Mouse (Mus musculus): ENCODE data around the gene Aldh16a1. TPM values are rescaled to one million over a fixed set of nuclear protein-coding genes. Genes with fewer than 3 reads are reported as not detected.
"Not testable (repeated sequence)": the region's sequence is repeated elsewhere in the genome, so short reads cannot be mapped to it uniquely, and the experiment has no call there.

The Aldh16a1 gene
- polyA plus RNA-seq, 2 experiments: 17.9 to 23.1 TPM

DNA sequence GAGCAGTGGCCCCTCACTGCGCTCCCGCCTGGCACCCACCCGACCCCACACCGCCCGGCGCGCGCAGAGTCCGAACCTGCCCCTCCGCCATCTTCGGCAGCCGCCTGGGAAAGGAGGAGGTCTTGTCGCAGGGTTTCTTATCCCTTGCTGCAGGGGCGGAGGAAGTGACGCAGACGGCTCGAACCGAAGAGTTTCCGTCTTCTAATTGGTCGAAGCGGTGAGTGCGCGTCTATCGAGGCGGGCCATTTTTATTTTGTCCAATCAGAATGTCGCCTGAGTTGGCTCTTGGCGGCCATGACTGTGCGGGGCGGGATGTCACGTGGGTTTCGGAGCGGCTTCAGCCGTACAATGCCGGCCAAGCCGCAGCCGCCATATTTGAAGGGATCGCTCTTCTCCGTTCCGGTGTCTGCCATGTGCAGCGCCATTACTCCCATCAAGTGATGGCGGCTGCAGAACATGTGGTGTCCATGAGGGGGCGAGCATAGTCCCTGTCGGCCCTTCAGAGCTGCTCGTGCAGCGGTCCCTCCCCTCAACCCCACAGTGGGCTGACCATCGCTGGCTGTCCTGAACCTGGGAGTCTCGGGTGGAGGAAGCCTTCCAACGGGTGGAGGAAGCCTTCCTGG is 25.6 kb downstream of the Aldh16a1 start, which contains the start of gene Rpl13a:
Gene Rpl13a (minus strand): TSS at position 138 of the 623 bp plus-strand sequence.
- WGBS (ENCODE audit: insufficient replicate concordance): under 1% methylated on average over 48 of the region's 48 CpGs
- Histone ChIP-seq H3K4me2 (ENCODE audit: low read depth) (peak within 1 kb of the TSS; percentile 93), H3K4me1 (replicated peaks; ENCODE audit: control insufficient read depth in 2 of 2, insufficient read depth in 2 of 2, low read length in 1 of 2) (peaks cover 16 to 24% of the 10 kb centered on the region in 2 experiments), H3K36me3 (replicated peaks; ENCODE audit: control insufficient read depth, insufficient read depth, low read depth) (peaks cover 25% of the 10 kb centered on the region), H3K4me3 (ENCODE audit: insufficient read depth in 1 of 2, low read depth in 2 of 2, low read length in 2 of 2) (peak within 1 kb of the TSS; percentile 87 to 91), H3K9ac (replicated peaks) (peak within 1 kb of the TSS; percentile 94), H3K27me3 (ENCODE audit: control insufficient read depth, insufficient read depth, low read length) (no peaks in the 10 kb centered on the region), H3K9me3 (ENCODE audit: control insufficient read depth, low read length) (no peaks in the 10 kb centered on the region), H3K27ac (peak within 1 kb of the TSS; percentile 89)
- peak; percentile 99 for DNase-seq (ENCODE audit: low read depth in 3 of 3, low spot score in 3 of 3)
- ATAC-seq (ENCODE audit: insufficient read depth): peak; percentile 77
- peak; percentile 90 for TF ChIP-seq CTCF (IDR thresholded peaks at IDR 0.05; ENCODE audit: low read depth)
- peak; percentile 4; the same call in 1 of the 2 replicates for TF ChIP-seq EP300 (IDR thresholded peaks at IDR 0.05; ENCODE audit: low read depth)

DNA sequence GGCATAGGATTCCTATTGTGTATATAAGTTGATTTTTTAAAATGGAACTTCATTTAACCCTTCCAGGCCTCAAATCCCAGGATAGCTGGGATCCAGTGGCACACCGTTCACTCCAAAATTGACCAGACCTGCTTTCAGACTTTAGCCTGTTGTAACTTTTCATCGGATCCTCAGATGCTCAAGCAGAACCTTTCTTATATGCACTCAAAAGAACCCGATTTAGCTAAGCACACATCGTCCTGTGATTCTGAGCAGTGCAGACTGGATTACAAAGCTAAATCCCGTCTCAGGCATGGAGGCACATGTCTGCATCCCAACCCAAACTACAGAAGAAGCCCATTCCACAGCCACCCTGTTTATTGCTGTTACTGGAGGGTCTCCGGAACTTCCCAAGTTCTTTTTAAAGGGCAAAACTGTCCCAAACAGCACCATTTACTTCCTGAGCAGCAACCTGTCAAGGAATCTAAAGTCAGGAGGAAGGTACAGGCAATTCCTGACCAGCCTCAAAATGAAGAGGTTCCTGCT is 26.6 kb downstream of the Aldh16a1 start:
- Histone ChIP-seq H3K9ac (replicated peaks) (peak overlapping the region; percentile 94), H3K4me1 (replicated peaks; ENCODE audit: control insufficient read depth in 2 of 2, insufficient read depth in 2 of 2, low read length in 1 of 2) (peaks cover 23 to 28% of the 10 kb centered on the region in 2 experiments), H3K4me3 (ENCODE audit: insufficient read depth in 1 of 2, low read depth in 2 of 2, low read length in 2 of 2) (peak overlapping the region; percentile 87 to 91), H3K36me3 (replicated peaks; ENCODE audit: control insufficient read depth, insufficient read depth, low read depth) (peaks cover 28% of the 10 kb centered on the region), H3K9me3 (ENCODE audit: control insufficient read depth, low read length) (no peaks in the 10 kb centered on the region), H3K4me2 (ENCODE audit: low read depth) (peak overlapping the region; percentile 85), H3K27me3 (ENCODE audit: control insufficient read depth, insufficient read depth, low read length) (no peaks in the 10 kb centered on the region), H3K27ac (peak overlapping the region; percentile 83)
- under 1% methylated on average over 6 of the region's 6 CpGs for WGBS (ENCODE audit: insufficient replicate concordance)
- DNase-seq (ENCODE audit: low read depth in 3 of 3, low spot score in 3 of 3) (no peak), ATAC-seq (ENCODE audit: insufficient read depth) (no peak)
- TF ChIP-seq EP300 (IDR thresholded peaks at IDR 0.05; ENCODE audit: low read depth): no peak
- no peak for TF ChIP-seq CTCF (IDR thresholded peaks at IDR 0.05; ENCODE audit: low read depth)

DNA sequence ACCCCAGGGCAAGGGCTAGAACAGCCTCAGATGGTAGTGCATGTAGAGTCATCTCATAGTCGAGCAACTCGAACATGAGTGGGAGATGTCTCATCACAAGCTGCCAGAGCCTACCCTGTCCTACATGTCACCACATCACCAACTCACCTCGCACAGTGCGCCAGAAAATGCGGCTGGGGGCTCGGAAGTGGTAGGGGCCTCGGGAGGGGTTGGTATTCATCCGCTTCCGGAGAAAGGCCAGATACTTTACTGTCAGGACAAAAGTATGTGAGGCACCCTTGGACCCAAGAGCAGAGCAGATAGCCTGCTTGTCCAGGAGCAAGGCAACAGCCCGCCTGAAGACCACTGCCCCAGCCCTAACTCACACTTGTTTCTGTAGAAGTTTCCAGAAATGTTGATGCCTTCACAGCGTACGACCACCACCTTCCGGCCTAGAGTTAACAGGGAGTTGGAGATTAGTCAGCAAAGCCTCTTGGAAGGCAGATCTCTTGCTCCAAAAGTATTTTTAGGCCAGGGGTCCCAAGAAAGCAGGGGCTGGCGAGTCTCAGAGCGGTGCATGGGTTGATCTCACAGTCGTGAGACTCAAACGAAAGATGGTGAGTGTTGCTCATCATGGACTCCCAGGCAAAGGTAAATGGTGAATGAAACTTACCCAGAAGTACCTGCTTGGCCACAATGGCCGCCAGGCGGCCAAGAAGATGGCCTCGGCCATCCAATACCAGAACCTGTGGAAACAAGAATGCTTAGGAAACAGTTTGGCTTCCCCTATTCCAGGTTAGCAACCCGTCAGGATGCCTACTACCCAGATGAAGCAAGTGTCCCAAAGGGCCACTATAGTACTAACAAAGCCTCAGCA is 27.3 kb downstream of the Aldh16a1 start:
- Histone ChIP-seq H3K9ac (replicated peaks) (peak overlapping the region; percentile 94), H3K36me3 (replicated peaks; ENCODE audit: control insufficient read depth, insufficient read depth, low read depth) (peaks cover 35% of the 10 kb centered on the region), H3K4me1 (replicated peaks; ENCODE audit: control insufficient read depth in 2 of 2, insufficient read depth in 2 of 2, low read length in 1 of 2) (peaks cover 23 to 31% of the 10 kb centered on the region in 2 experiments), H3K4me3 (ENCODE audit: insufficient read depth in 1 of 2, low read depth in 2 of 2, low read length in 2 of 2) (peak overlapping the region; percentile 87 to 91), H3K9me3 (ENCODE audit: control insufficient read depth, low read length) (no peaks in the 10 kb centered on the region), H3K27me3 (ENCODE audit: control insufficient read depth, insufficient read depth, low read length) (no peaks in the 10 kb centered on the region), H3K27ac (peak overlapping the region; percentile 83), H3K4me2 (ENCODE audit: low read depth) (peak overlapping the region; percentile 85)
- no peak for TF ChIP-seq EP300 (IDR thresholded peaks at IDR 0.05; ENCODE audit: low read depth)
- no peak; the same call in 1 of the 2 replicates for TF ChIP-seq CTCF (IDR thresholded peaks at IDR 0.05; ENCODE audit: low read depth)
- DNase-seq (ENCODE audit: low read depth in 3 of 3, low spot score in 3 of 3) (no peak), ATAC-seq (ENCODE audit: insufficient read depth) (no peak)
- 10% methylated on average over 21 of the region's 21 CpGs for WGBS (ENCODE audit: insufficient replicate concordance)

DNA sequence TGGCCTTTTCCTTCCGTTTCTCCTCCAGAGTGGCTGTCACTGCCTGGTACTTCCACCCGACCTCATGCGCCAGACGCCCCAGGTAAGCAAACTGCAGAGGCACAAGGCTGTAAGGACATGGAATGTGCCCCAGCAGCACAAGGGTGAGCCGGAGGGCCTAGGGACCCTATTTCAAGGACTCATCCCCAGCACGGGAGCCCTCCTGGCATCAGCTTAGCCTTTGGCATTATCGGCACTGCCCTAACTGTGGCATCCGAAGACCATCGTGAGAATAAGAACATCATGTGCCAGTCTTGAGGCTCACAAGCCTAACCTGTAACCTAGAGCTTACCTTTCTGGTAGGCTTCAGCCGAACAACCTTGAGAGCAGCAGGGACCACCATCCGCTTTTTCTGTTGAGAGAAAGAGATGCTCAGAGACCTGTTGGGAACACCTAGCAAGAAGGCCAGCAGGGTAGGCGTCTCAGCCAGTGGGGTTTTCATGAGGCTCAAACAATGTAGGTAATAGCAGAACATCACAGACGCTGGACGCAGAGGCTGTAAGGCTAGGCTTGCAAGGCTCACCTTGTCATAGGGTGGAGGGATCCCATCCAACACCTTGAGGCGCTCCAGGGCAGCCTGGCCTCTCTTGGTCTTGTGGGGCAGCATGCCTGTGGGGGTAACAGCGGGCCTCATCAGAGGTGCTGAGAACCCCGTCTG is 28.1 kb downstream of the Aldh16a1 start:
- Histone ChIP-seq H3K27ac (peak overlapping the region; percentile 83), H3K9ac (replicated peaks) (peak overlapping the region; percentile 94), H3K4me3 (ENCODE audit: insufficient read depth in 1 of 2, low read depth in 2 of 2, low read length in 2 of 2) (peak overlapping the region; percentile 87 to 91), H3K36me3 (replicated peaks; ENCODE audit: control insufficient read depth, insufficient read depth, low read depth) (peaks cover 43% of the 10 kb centered on the region), H3K4me2 (ENCODE audit: low read depth) (peak overlapping the region; percentile 85), H3K4me1 (replicated peaks; ENCODE audit: control insufficient read depth in 2 of 2, insufficient read depth in 2 of 2, low read length in 1 of 2) (peaks cover 23 to 35% of the 10 kb centered on the region in 2 experiments), H3K9me3 (ENCODE audit: control insufficient read depth, low read length) (no peaks in the 10 kb centered on the region), H3K27me3 (ENCODE audit: control insufficient read depth, insufficient read depth, low read length) (no peaks in the 10 kb centered on the region)
- 50% methylated on average over 17 of the region's 17 CpGs for WGBS (ENCODE audit: insufficient replicate concordance)
- no peak for ATAC-seq (ENCODE audit: insufficient read depth)
- DNase-seq (ENCODE audit: low read depth in 3 of 3, low spot score in 3 of 3): no peak
- TF ChIP-seq CTCF (IDR thresholded peaks at IDR 0.05; ENCODE audit: low read depth): no peak
- no peak for TF ChIP-seq EP300 (IDR thresholded peaks at IDR 0.05; ENCODE audit: low read depth)

DNA sequence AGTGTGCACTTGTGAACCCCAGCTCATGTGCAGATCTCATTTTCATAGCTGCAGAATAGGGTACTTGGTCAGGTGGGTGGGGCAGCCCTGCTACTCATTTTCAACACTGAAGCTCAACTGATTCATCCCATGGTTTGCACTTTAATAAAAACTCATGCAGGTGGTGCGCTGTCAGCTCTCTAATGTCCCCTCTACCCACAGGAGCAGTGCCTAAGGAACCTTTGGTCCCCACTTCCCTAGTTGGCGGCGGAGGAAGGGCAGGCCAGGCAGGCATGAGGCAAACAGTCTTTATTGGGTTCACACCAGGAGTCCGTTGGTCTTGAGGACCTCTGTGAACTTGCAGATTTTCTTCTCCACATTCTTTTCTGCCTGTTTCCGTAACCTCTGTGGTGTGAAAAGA is 28.7 kb downstream of the Aldh16a1 start:
- H3K36me3 ChIP-seq (replicated peaks; ENCODE audit: control insufficient read depth, insufficient read depth, low read depth): peaks cover 49% of the 10 kb centered on the region
- H3K4me3 ChIP-seq (ENCODE audit: insufficient read depth in 1 of 2, low read depth in 2 of 2, low read length in 2 of 2): peak overlapping the region in 1 of 2 experiments; percentile 91; a peak in 1 of 4 replicates
- WGBS (ENCODE audit: insufficient replicate concordance): 63% methylated on average over 5 of the region's 5 CpGs
- H3K4me1 ChIP-seq (replicated peaks; ENCODE audit: control insufficient read depth in 2 of 2, insufficient read depth in 2 of 2, low read length in 1 of 2): peaks cover 23 to 35% of the 10 kb centered on the region in 2 experiments
- peak overlapping the region; percentile 85 for H3K4me2 ChIP-seq (ENCODE audit: low read depth)
- not testable (repeated sequence) for H3K27me3 ChIP-seq (ENCODE audit: control insufficient read depth, insufficient read depth, low read length); H3K9me3 ChIP-seq (ENCODE audit: control insufficient read depth, low read length); DNase-seq (ENCODE audit: low read depth in 3 of 3, low spot score in 3 of 3); ATAC-seq (ENCODE audit: insufficient read depth); H3K9ac ChIP-seq (replicated peaks)
- H3K27ac ChIP-seq: peak overlapping the region; percentile 83
